Mouse (Mus musculus) hindbrain, embryonic 14.5 days (tissue): ENCODE data around the gene Gpr107. TPM values are rescaled to one million over a fixed set of nuclear protein-coding genes. Genes with fewer than 3 reads are reported as not detected.

ENCODE experiments used
- ATAC-seq: fragments of 200-750 bp; cut with Nextera tagmentation; 2 replicates; pipeline ENCODE4 v1.8.0; 2017; ENCODE audit warnings: moderate number of reproducible peaks, mild to moderate bottlenecking, moderate TSS enrichment, moderate library complexity; ENCODE audit not compliant: low FRiP score
- DNase-seq: peaks from one replicate; pipeline ENCODE4 v3.0.0-alpha.2; 2015; ENCODE audit warnings: low spot score
- H3K27ac ChIP-seq: fragments of 300-500 bp; sonication (generic); 2 replicates; pipeline ENCODE4 v1.5.1; 2014; ENCODE audit warnings: mild to moderate bottlenecking, moderate library complexity
- H3K27me3 ChIP-seq: fragments of 300-500 bp; sonication (generic); 2 replicates; pipeline ENCODE4 v1.6.1; 2014; ENCODE audit warnings: mild to moderate bottlenecking, low read length, mixed read lengths; ENCODE audit not compliant: control insufficient read depth, insufficient read depth
- H3K36me3 ChIP-seq: fragments of 300-500 bp; sonication (generic); replicated peaks from 2 replicates; pipeline ENCODE4 v1.6.1; 2014; ENCODE audit not compliant: control insufficient read depth, insufficient read depth
- H3K4me1 ChIP-seq: fragments of 300-500 bp; sonication (generic); replicated peaks from 2 replicates; pipeline ENCODE4 v1.6.1; 2014; ENCODE audit warnings: antibody characterized with exemption, low read length, mixed read lengths; ENCODE audit not compliant: control insufficient read depth, insufficient read depth
- H3K4me2 ChIP-seq: fragments of 300-500 bp; sonication (generic); replicated peaks from 2 replicates; pipeline ENCODE4 v1.6.1; 2014; ENCODE audit warnings: mild to moderate bottlenecking, moderate library complexity
- H3K4me3 ChIP-seq: fragments of 300-500 bp; sonication (generic); replicated peaks from 2 replicates; pipeline ENCODE4 v1.5.1; 2014; ENCODE audit warnings: mild to moderate bottlenecking, low read length
- H3K9ac ChIP-seq: fragments of 300-500 bp; sonication (generic); 2 replicates; pipeline ENCODE4 v1.6.1; 2014
- H3K9me3 ChIP-seq: fragments of 300-500 bp; sonication (generic); 2 replicates; pipeline ENCODE4 v1.6.1; 2016; ENCODE audit warnings: low read length; ENCODE audit not compliant: control insufficient read depth
- WGBS: fragments of 180-500 bp; shearing (Covaris S2); extraction: QIAGEN DNeasy Blood & Tissue Kit; methylation state at CpG from one replicate; pipeline ENCODE4 v1.1.7; 2014; 5-methylcytosine and 5-hydroxymethylcytosine counted together
- polyA plus RNA-seq: library from polyadenylated mRNA; unstranded; fragments of >200 nt; fragmentation: Nextera tagmentation; extraction: Ambion mirVana; gene quantifications from 2 replicates; pipeline ENCODE4 v1.2.1, GENCODE M21; 2014

The Gpr107 gene
- polyA plus RNA-seq, 1 experiment from 2014 or later, result 26.1 TPM

DNA sequence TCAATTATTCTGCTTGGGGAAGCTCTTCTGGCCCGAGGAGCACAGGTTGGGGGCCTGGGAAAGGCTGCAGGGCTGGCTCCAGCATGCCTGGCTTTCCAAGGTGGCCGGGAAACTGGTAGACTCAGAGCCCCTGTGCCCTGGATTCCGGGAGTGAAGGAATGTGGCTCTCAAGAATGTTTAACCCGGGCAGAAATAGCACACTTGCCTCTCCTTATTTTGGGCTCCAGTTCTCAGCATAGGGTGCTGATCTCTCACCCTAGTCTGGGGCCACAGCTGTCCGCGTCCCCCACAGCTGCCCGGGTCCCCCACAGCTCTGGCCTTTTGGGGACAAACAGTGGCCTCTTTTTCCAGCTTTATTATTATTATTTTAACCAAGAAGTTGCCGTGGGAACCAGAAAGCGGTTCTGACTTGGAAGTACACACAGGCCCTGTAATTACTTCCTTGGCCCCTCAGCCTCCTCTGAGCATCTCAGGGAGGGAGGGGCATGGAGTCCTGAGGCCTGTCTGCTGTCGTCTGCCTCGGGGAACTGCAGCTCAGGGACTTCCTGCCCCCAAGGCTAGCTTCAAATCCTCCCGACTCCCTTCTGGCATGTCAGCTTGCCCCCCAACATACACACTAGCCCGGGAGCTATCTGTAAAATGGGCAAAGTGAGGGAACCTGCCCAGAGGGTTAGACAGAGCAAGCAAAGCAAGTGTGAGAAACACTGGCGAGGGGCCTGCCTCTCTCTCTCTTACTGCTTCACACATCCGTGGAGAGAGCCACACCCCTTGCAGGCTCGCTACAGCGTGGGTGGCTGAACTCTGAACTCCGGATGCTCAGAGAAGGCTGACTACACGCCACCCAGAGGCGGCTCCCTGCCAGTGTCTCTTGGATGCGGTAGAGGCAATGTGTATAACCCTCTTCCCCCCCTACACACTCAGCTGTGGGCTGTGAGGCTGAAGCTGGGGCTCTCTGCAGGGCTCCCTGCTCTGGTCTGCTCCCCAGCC, 104.1 kb downstream of the Gpr107 start:
- Histone ChIP-seq H3K9ac (peak overlapping the region; percentile 0; the same call in 1 of the 2 replicates), H3K4me1 (peaks cover 50% of the 10 kb centered on the region), H3K9me3 (no peaks in the 10 kb centered on the region), H3K4me2 (peak overlapping the region; percentile 5; the same call in 1 of the 2 replicates), H3K36me3 (no peaks in the 10 kb centered on the region), H3K27ac (peak overlapping the region; percentile 51), H3K4me3 (no peak overlapping the region), H3K27me3 (no peaks in the 10 kb centered on the region)
- 19% methylated on average over 21 of the region's 21 CpGs for WGBS
- peak; percentile 41 for DNase-seq
- no peak for ATAC-seq

DNA sequence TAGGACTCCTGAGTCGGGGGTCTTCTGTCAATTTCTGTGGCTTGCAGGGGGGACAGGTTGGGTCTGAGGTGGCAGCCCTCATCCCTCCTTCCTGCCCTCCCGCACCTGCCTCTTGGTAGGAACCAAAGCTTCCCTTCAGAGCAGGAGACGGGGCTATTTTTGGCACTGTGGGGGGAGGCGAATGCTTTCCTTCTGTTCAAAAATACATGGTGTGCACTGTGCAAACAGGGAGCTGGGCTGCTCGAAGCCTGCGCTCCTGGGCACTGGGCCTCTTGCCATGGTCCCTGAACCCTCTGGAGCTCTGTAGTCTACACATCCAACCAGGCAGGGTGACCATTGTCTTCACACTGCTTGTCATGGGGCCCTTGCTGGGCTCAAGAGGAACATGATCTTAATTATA, 105.0 kb downstream of the Gpr107 start:
- Histone ChIP-seq H3K4me3 (no peak overlapping the region), H3K27me3 (no peaks in the 10 kb centered on the region), H3K4me2 (peak overlapping the region; percentile 4; the same call in 1 of the 2 replicates), H3K4me1 (peaks cover 51% of the 10 kb centered on the region), H3K9ac (0 out of 2 replicates have a peak overlapping the region, but pooled peaks have one; percentile 0), H3K9me3 (no peaks in the 10 kb centered on the region), H3K27ac (peak overlapping the region; percentile 44; the same call in 1 of the 2 replicates), H3K36me3 (no peaks in the 10 kb centered on the region)
- ATAC-seq, result peak; percentile 38; the same call in 1 of the 2 replicates
- WGBS, result 68% methylated on average over 6 of the region's 6 CpGs
- no peak for DNase-seq

DNA sequence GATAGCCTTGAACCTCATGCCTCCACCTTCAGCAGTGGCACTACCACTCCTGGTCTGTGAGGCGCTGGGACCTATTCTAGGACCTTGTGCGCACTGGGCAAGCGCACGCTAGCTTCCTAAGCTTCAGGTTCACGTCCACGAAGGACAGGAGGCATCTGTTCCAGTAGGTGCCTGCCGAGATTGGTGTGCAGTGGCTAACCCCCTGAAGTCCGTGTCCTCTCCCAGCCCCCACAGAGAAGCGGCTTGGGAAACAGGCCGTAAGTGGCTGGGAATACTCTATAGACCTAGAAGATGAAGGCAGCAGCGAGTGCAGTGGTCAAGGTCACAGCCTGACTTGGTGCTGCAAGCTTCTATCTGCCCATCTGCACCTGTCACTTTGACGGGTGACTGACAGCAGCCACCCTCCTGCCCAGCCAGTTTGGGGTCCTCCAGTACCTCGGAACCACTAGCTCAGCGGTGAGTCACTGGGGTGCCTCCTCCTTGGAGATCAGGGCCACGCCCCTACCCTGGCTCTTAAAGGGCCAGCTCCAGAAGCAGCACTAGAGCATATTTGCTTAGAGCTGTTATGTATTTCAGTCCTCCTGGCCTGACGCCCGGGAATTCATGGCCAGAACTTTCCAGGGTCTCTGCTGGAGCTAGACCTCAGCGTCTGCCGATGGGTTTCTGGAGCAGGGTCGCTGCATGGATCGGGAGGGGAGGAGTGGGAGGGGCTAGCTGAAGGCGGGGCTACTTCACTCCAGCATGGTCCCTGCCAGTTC, 106.7 kb downstream of the Gpr107 start:
- H3K36me3 ChIP-seq, result no peaks in the 10 kb centered on the region
- H3K27me3 ChIP-seq, result no peaks in the 10 kb centered on the region
- H3K4me2 ChIP-seq, result peak overlapping the region; percentile 60
- peak; percentile 36 for ATAC-seq
- 13% methylated on average over 22 of the region's 22 CpGs for WGBS
- peak overlapping the region; percentile 30 for H3K4me3 ChIP-seq
- DNase-seq, result peak; percentile 28
- H3K27ac ChIP-seq, result no peak overlapping the region
- H3K9ac ChIP-seq, result peak overlapping the region; percentile 41
- H3K4me1 ChIP-seq, result peaks cover 68% of the 10 kb centered on the region
- no peaks in the 10 kb centered on the region for H3K9me3 ChIP-seq

DNA sequence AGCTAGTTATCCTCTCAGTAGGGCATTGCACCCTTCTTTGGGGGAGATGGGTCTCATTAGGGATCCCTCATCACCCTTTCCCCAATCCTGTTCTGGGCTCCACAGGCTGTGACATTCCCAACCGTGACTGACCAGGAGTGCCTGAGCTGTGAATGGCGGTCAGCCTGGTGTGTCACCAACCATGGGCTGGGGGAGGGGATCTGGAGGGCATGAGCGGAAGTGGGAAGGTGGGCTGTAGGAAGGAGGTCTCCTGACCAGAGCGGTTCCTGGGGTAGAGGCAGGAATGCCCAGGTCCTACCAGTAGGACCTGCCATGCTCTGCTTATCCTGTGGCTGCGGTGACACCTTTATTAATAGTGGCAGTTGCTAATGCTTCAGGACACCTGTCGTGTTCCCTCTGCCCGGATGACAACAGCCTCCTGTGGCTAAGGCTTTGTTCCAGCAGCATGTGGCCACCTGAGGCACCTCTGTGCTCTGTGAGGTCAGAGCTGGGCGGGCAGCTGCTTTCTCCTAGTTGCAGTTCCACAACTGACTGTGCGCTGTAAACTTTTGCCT, 107.3 kb downstream of the Gpr107 start:
- Histone ChIP-seq H3K4me2 (peak overlapping the region; percentile 60), H3K9ac (peak overlapping the region; percentile 41), H3K4me1 (peaks cover 75% of the 10 kb centered on the region), H3K27ac (no peak overlapping the region), H3K4me3 (peak overlapping the region; percentile 30), H3K27me3 (no peaks in the 10 kb centered on the region), H3K36me3 (no peaks in the 10 kb centered on the region), H3K9me3 (no peaks in the 10 kb centered on the region)
- 23% methylated on average over 9 of the region's 9 CpGs for WGBS
- ATAC-seq, result no peak
- no peak for DNase-seq

DNA sequence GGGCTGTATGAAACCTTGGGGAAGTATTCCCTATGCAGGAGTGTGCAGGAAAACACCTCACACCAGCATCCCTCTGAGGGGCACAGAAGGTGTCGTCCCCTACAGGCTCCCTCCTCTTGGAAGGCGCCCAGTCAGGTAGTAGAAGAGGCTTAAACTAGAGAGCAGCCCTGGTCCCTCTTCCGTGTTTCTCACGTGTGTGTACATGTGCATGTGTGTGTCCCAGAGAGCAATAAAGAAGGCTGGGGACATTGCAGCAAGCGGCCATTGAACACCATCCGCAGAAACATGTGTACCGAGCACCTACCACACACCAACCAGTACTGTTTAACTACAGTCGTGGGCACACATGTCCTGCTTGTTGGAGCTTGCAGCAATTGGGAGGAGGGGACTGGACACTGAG, 108.4 kb downstream of the Gpr107 start:
- H3K4me2 ChIP-seq, result no peak overlapping the region
- H3K9me3 ChIP-seq, result no peaks in the 10 kb centered on the region
- no peak for DNase-seq
- H3K27ac ChIP-seq, result no peak overlapping the region
- H3K9ac ChIP-seq, result no peak overlapping the region
- no peak overlapping the region for H3K4me3 ChIP-seq
- 87% methylated on average over 8 of the region's 8 CpGs for WGBS
- ATAC-seq, result no peak
- no peaks in the 10 kb centered on the region for H3K27me3 ChIP-seq
- peaks cover 78% of the 10 kb centered on the region for H3K4me1 ChIP-seq
- H3K36me3 ChIP-seq, result no peaks in the 10 kb centered on the region

DNA sequence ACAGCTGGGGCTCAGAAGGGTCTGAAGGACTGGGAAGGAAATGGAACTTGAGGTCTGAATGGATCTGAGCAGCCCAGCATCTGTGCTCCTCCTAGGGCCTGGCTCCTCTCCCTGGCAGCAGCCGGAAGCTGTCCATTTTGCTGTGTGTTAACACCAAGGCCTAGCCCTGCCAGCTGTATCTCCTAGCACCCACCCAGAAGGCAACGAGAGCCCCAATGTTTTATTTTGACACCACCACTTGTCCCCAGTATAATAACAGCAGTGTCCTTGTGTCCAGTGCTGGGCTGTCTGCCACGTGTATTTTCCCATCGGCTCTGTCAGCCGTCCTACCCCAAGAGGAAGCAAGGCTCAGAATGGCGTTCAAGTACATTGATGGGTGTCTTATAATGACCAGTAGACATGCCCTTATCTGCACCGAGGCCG, 110.9 kb downstream of the Gpr107 start:
- no peak overlapping the region for H3K9ac ChIP-seq
- no peak overlapping the region for H3K4me3 ChIP-seq
- peaks cover 70% of the 10 kb centered on the region for H3K4me1 ChIP-seq
- ATAC-seq (peak; percentile 29; the same call in 1 of the 2 replicates), DNase-seq (peak; percentile 34)
- H3K27ac ChIP-seq, result peak overlapping the region; percentile 68
- 56% methylated on average over 8 of the region's 8 CpGs for WGBS
- no peaks in the 10 kb centered on the region for H3K9me3 ChIP-seq
- H3K27me3 ChIP-seq, result no peaks in the 10 kb centered on the region
- H3K4me2 ChIP-seq, result no peak overlapping the region
- H3K36me3 ChIP-seq, result 0 out of 2 replicates have a peak, but pooled peaks cover 4% of the 10 kb centered on the region

DNA sequence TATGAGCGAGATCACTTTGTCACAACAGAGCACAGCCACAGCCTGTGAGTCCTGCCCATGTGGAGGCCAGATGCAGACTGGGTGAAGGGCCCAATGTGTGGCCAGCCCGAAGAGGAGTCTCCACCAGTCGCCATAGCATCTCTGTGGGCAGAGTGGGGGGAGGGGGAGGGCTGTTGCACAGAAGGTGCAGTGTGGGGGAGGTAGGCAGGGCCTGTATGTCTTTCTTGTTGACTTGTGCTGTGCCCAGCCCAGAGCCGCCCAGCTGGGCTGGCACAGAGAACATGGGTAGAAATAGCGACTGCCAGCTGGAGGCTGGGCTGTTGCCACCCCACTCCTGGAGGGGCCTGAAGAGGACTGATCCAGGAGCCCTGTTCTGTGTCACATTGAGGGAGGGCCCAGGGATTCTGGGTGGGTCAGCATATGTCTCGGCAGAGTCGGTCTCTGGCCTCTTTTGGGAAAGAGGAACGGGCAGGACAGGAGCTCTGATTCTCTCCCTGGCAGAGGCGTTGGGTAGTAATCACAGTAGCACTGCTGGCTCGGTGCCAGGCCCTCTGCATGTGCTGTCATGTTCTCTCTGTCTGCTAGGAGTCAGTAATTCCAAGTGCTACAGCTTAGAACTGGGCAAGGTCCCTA, 111.7 kb downstream of the Gpr107 start:
- Histone ChIP-seq H3K9ac (no peak overlapping the region; the same call in 1 of the 2 replicates), H3K4me3 (no peak overlapping the region), H3K4me1 (peaks cover 69% of the 10 kb centered on the region), H3K27ac (peak overlapping the region; percentile 68), H3K9me3 (no peaks in the 10 kb centered on the region), H3K36me3 (0 out of 2 replicates have a peak, but pooled peaks cover 4% of the 10 kb centered on the region), H3K4me2 (no peak overlapping the region), H3K27me3 (no peaks in the 10 kb centered on the region)
- ATAC-seq (peak; percentile 72), DNase-seq (peak; percentile 82)
- 30% methylated on average over 10 of the region's 10 CpGs for WGBS

DNA sequence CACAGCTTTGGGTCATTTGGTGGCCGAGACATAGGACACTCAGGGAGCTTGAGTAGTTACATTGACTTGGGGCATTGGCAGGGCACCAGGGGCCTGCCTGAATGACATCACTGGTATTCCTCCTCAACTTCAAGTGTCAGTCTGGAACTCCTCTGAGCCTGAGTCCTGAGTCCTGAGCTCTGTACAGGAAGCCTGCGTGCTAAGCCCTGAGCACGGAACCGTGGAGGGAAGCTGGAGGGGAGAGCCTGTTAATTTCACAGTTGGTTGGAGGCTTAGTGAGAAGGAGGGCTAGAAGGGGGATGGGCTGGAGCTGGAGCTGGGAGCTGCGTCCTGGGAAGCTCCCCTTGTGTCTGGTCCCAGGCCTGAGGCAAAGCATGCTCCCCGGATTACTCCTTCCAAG, 115.3 kb downstream of the Gpr107 start:
- Histone ChIP-seq H3K27me3 (no peaks in the 10 kb centered on the region), H3K4me1 (peaks cover 62% of the 10 kb centered on the region), H3K4me2 (no peak overlapping the region), H3K9ac (no peak overlapping the region), H3K36me3 (peaks cover 4% of the 10 kb centered on the region; the same call in 1 of the 2 replicates), H3K27ac (peak overlapping the region; percentile 66), H3K9me3 (no peaks in the 10 kb centered on the region), H3K4me3 (no peak overlapping the region)
- WGBS, result 25% methylated on average over 6 of the region's 6 CpGs
- peak; percentile 47; the same call in 1 of the 2 replicates for ATAC-seq
- DNase-seq, result no peak
